Mouse (Mus musculus): Measurements from ENCODE around the gene 4930524B15Rik. TPM values are rescaled to one million over a fixed set of nuclear protein-coding genes. Genes with fewer than 3 reads are reported as not detected.
A peak's percentile ranks its signal among the peaks of the same experiment; 100 is the strongest.

4930524B15Rik gene
- total and polyA plus RNA-seq, 2 experiments from 2014 or later, result 0.41 to 1.3 TPM

DNA sequence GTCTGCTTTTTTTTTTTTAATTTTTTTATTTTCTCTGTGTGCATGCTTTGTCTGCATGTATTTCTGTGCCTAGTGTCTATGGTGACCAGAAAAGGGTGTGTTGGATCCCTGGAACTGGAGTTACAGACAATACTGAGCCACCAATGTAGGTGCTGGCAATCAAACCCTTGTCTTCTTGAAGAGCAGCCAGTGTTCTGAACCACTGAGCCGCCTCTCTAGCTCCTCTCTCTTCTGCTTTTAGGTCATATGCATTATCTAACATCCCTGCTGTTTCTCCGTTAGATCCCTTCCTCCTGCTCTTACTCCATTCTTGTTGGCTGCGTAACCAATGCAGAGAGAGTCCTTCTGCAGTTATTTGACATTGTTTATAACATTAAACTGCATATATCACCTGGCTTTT lies 43.5 kb downstream of the 4930524B15Rik start:
- H3K9ac ChIP-seq, result peak overlapping the region; percentile 28; the same call in 1 of the 2 replicates
- H3K27ac ChIP-seq (ENCODE audit: low read depth, low read length), result peak overlapping the region; percentile 82
- H3K4me1 ChIP-seq (ENCODE audit: insufficient read depth), result peaks cover 32% of the 10 kb centered on the region

GRCm38 (mm10) chr11:32009961-32010662 lies 44.7 kb downstream of the 4930524B15Rik start:
- DNase-seq (peak; percentile 66), ATAC-seq (peak; percentile 67)
- no peaks in the 10 kb centered on the region for H3K27me3 ChIP-seq (ENCODE audit: insufficient read depth, low read length)
- H3K4me3 ChIP-seq (ENCODE audit: low read depth, low read length), result no peak overlapping the region
- 0 out of 2 replicates have a peak, but pooled peaks cover 6% of the 10 kb centered on the region for H3K9me3 ChIP-seq (ENCODE audit: low read length)
- peaks cover 31% of the 10 kb centered on the region for H3K36me3 ChIP-seq (ENCODE audit: insufficient read depth)
- H3K27ac ChIP-seq (ENCODE audit: low read depth, low read length), result peak overlapping the region; percentile 82
- H3K4me2 ChIP-seq (ENCODE audit: low read depth), result peak overlapping the region; percentile 38
- H3K4me1 ChIP-seq (ENCODE audit: insufficient read depth), result peaks cover 32% of the 10 kb centered on the region
- no peak for TF ChIP-seq CTCF (IDR thresholded peaks at IDR 0.05; ENCODE audit: low read depth)
- 7% methylated on average over 13 of the region's 13 CpGs for WGBS
- peak overlapping the region; percentile 22 for H3K9ac ChIP-seq

More for the DNA sequence above, 43.5 kb downstream of the 4930524B15Rik start:
- H3K4me3 ChIP-seq (ENCODE audit: low read depth, low read length), result peak overlapping the region; percentile 12; the same call in 1 of the 2 replicates
- WGBS, result 41% methylated on average over 3 of the region's 3 CpGs
- H3K27me3 ChIP-seq (ENCODE audit: insufficient read depth, low read length), result no peaks in the 10 kb centered on the region
- TF ChIP-seq CTCF (IDR thresholded peaks at IDR 0.05; ENCODE audit: low read depth), result no peak
- peaks cover 39% of the 10 kb centered on the region for H3K36me3 ChIP-seq (ENCODE audit: insufficient read depth)
- DNase-seq (no peak), ATAC-seq (peak; percentile 3; the same call in 1 of the 2 replicates)
- 0 out of 2 replicates have a peak, but pooled peaks cover 6% of the 10 kb centered on the region for H3K9me3 ChIP-seq (ENCODE audit: low read length)
- peak overlapping the region; percentile 38 for H3K4me2 ChIP-seq (ENCODE audit: low read depth)

DNA sequence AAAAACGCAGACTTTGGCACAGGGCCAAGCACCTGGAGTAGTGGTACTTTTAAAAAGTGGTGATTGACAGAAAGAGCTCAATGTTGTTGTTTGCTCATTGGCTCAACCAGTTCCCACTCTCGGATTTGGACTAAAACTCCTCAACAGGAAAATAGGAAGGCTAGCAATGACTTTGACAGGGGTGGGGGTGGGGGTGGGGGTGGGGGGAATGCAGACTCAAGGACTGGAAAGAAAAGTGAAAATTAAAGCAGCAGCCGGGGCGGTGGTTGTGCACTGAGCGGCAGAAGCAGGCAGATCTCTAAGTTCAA lies 45.2 kb downstream of the 4930524B15Rik start:
- no peak for DNase-seq
- no peaks in the 10 kb centered on the region for H3K27me3 ChIP-seq (ENCODE audit: insufficient read depth, low read length)
- TF ChIP-seq CTCF (IDR thresholded peaks at IDR 0.05; ENCODE audit: low read depth), result no peak
- ATAC-seq, result no peak
- H3K9ac ChIP-seq, result 0 out of 2 replicates have a peak overlapping the region, but pooled peaks have one; percentile 22
- WGBS, result 16% methylated on average over 5 of the region's 5 CpGs
- peaks cover 32% of the 10 kb centered on the region for H3K4me1 ChIP-seq (ENCODE audit: insufficient read depth)
- peaks cover 26% of the 10 kb centered on the region for H3K36me3 ChIP-seq (ENCODE audit: insufficient read depth)
- H3K9me3 ChIP-seq (ENCODE audit: low read length), result 0 out of 2 replicates have a peak, but pooled peaks cover 6% of the 10 kb centered on the region
- peak overlapping the region; percentile 38 for H3K4me2 ChIP-seq (ENCODE audit: low read depth)
- no peak overlapping the region for H3K4me3 ChIP-seq (ENCODE audit: low read depth, low read length)
- H3K27ac ChIP-seq (ENCODE audit: low read depth, low read length), result peak overlapping the region; percentile 82

GRCm38 (mm10) chr11:32011867-32012603 lies 46.6 kb downstream of the 4930524B15Rik start:
- Histone ChIP-seq H3K4me2 (ENCODE audit: low read depth) (no peak overlapping the region; the same call in 1 of the 2 replicates), H3K27ac (ENCODE audit: low read depth, low read length) (0 out of 2 replicates have a peak overlapping the region, but pooled peaks have one; percentile 46)
- WGBS, result 57% methylated on average over 9 of the region's 9 CpGs

DNA sequence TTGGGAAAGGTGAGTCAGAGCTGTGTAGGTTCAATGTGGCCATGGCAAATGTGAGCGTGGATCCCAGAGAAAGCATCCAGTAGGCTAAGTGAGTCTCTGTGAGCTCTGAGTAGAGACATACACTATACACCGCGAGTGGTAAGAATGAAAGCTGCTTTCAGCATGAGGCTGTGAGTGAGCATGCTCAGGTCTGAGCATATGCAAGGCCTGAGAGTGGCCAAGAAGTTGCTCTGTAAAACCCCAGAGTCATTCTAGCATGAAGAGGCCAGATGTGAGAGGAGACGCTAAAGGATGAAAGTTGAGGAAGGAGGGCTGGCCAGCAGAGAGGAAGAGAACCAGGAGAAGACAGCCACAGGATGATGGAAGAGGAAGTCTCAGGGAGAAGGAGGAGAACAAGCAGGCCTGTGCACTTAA lies 47.6 kb downstream of the 4930524B15Rik start:
- Histone ChIP-seq H3K36me3 (ENCODE audit: insufficient read depth) (peaks cover 8% of the 10 kb centered on the region), H3K4me3 (ENCODE audit: low read depth, low read length) (no peak overlapping the region), H3K4me2 (ENCODE audit: low read depth) (no peak overlapping the region), H3K9ac (no peak overlapping the region), H3K9me3 (ENCODE audit: low read length) (no peaks in the 10 kb centered on the region), H3K27me3 (ENCODE audit: insufficient read depth, low read length) (no peaks in the 10 kb centered on the region), H3K27ac (ENCODE audit: low read depth, low read length) (0 out of 2 replicates have a peak overlapping the region, but pooled peaks have one; percentile 16), H3K4me1 (ENCODE audit: insufficient read depth) (peaks cover 32% of the 10 kb centered on the region)
- TF ChIP-seq CTCF (IDR thresholded peaks at IDR 0.05; ENCODE audit: low read depth), result no peak
- WGBS, result 84% methylated on average over 4 of the region's 4 CpGs
- ATAC-seq (no peak), DNase-seq (no peak)

More at GRCm38 (mm10) chr11:32011867-32012603, 46.6 kb downstream of the 4930524B15Rik start:
- Histone ChIP-seq H3K4me3 (ENCODE audit: low read depth, low read length) (no peak overlapping the region), H3K27me3 (ENCODE audit: insufficient read depth, low read length) (no peaks in the 10 kb centered on the region), H3K9me3 (ENCODE audit: low read length) (0 out of 2 replicates have a peak, but pooled peaks cover 4% of the 10 kb centered on the region), H3K36me3 (ENCODE audit: insufficient read depth) (peaks cover 15% of the 10 kb centered on the region; the same call in 1 of the 2 replicates), H3K9ac (no peak overlapping the region), H3K4me1 (ENCODE audit: insufficient read depth) (peaks cover 32% of the 10 kb centered on the region)
- ATAC-seq (no peak), DNase-seq (peak; percentile 32)
- no peak for TF ChIP-seq CTCF (IDR thresholded peaks at IDR 0.05; ENCODE audit: low read depth)

GRCm38 (mm10) chr11:32013561-32013960 lies 48.2 kb downstream of the 4930524B15Rik start:
- Histone ChIP-seq H3K4me1 (ENCODE audit: insufficient read depth) (peaks cover 32% of the 10 kb centered on the region), H3K4me3 (ENCODE audit: low read depth, low read length) (no peak overlapping the region), H3K27ac (ENCODE audit: low read depth, low read length) (0 out of 2 replicates have a peak overlapping the region, but pooled peaks have one; percentile 35), H3K9me3 (ENCODE audit: low read length) (no peaks in the 10 kb centered on the region), H3K36me3 (ENCODE audit: insufficient read depth) (peaks cover 12% of the 10 kb centered on the region), H3K4me2 (ENCODE audit: low read depth) (no peak overlapping the region), H3K9ac (no peak overlapping the region), H3K27me3 (ENCODE audit: insufficient read depth, low read length) (no peaks in the 10 kb centered on the region)
- TF ChIP-seq CTCF (IDR thresholded peaks at IDR 0.05; ENCODE audit: low read depth), result no peak
- DNase-seq (no peak), ATAC-seq (no peak)
- WGBS, result 79% methylated on average over 1 of the region's 1 CpGs
